Mouse (Mus musculus): ENCODE data around the gene Pitx2.

The Pitx2 gene

GRCm38 (mm10) chr3:129199609-129200500 is at the start of gene Pitx2:
Gene Pitx2, plus strand, starts transcription at chr3:129199878.
- ChIA-PET CTCF (interaction anchor here in 1 of 4 experiments (1.3 kb wide), 1 partner anchor 851 kb away, joined by 3 read pairs; no protein-coding TSS in a partner anchor), POLR2A (interaction anchor here in 2 of 4 experiments (1.0 to 2.0 kb wide), 5 partner anchors 9 to 25 kb away, joined by 3 to 6 read pairs (median 3); no protein-coding TSS in a partner anchor)

GRCm38 (mm10) chr3:129150001-129150400 is 49.7 kb upstream of the Pitx2 start:
- ChIA-PET POLR2A (no interaction called here), CTCF (interaction anchor here in 1 of 4 experiments (0.5 kb wide), 1 partner anchor 1308 kb away, joined by 3 read pairs; no protein-coding TSS in a partner anchor)

GRCm38 (mm10) chr3:129151096-129151685 is 48.5 kb upstream of the Pitx2 start:
- POLR2A ChIA-PET, result no interaction called here
- CTCF ChIA-PET, result no interaction called here

- POLR2A ChIA-PET, result interaction anchor here in 1 of 4 experiments (1.6 kb wide), 1 partner anchor 10 kb away, joined by 3 read pairs; no protein-coding TSS in a partner anchor
- CTCF ChIA-PET, result no interaction called here
Measured at GRCm38 (mm10) chr3:129158812-129159370, 40.8 kb upstream of the Pitx2 start.

GRCm38 (mm10) chr3:129161333-129162035 is 38.2 kb upstream of the Pitx2 start:
- POLR2A ChIA-PET, result no interaction called here
- CTCF ChIA-PET, result no interaction called here

- ChIA-PET POLR2A (interaction anchor here in 1 of 4 experiments (0.5 kb wide), 1 partner anchor 1183 kb away, joined by 3 read pairs; no protein-coding TSS in a partner anchor), CTCF (no interaction called here)
Measured at GRCm38 (mm10) chr3:129164246-129164645, 35.4 kb upstream of the Pitx2 start.

GRCm38 (mm10) chr3:129165715-129166114 is 34.0 kb upstream of the Pitx2 start:
- ChIA-PET CTCF (interaction anchor here in 1 of 4 experiments (0.7 kb wide), 1 partner anchor 37 kb away, joined by 3 read pairs; no protein-coding TSS in a partner anchor), POLR2A (no interaction called here)

GRCm38 (mm10) chr3:129166684-129167083 is 33.0 kb upstream of the Pitx2 start:
- POLR2A ChIA-PET, result no interaction called here
- CTCF ChIA-PET, result no interaction called here

GRCm38 (mm10) chr3:129170416-129170815 is 29.3 kb upstream of the Pitx2 start:
- ChIA-PET POLR2A (no interaction called here), CTCF (no interaction called here)

GRCm38 (mm10) chr3:129171789-129172188 is 27.9 kb upstream of the Pitx2 start:
- POLR2A ChIA-PET, result no interaction called here
- CTCF ChIA-PET, result no interaction called here

GRCm38 (mm10) chr3:129194436-129194835 is 5.2 kb upstream of the Pitx2 start:
- ChIA-PET POLR2A (no interaction called here), CTCF (no interaction called here)

- CTCF ChIA-PET, result no interaction called here
- POLR2A ChIA-PET, result interaction anchor here in 1 of 4 experiments (2.5 kb wide), 1 partner anchor 30 kb away, joined by 7 read pairs; no protein-coding TSS in a partner anchor
Measured at GRCm38 (mm10) chr3:129195036-129195435, 4.6 kb upstream of the Pitx2 start.

- ChIA-PET POLR2A (interaction anchor here in 1 of 4 experiments (0.5 to 2.5 kb wide), 8 partner anchors 9 to 125 kb away, joined by 3 to 7 read pairs (median 4); no protein-coding TSS in a partner anchor), CTCF (interaction anchor here (0.5 to 1.7 kb wide), 7 partner anchors 9 to 1224 kb away, joined by 3 to 5 read pairs (median 3); no protein-coding TSS in a partner anchor)
Measured at GRCm38 (mm10) chr3:129195816-129196549, 3.7 kb upstream of the Pitx2 start.

GRCm38 (mm10) chr3:129196550-129196919 is 3.1 kb upstream of the Pitx2 start:
- POLR2A ChIA-PET, result interaction anchor here in 1 of 4 experiments (0.5 to 2.5 kb wide), 8 partner anchors 16 to 126 kb away, joined by 3 to 7 read pairs (median 4); no protein-coding TSS in a partner anchor
- CTCF ChIA-PET, result interaction anchor here (0.6 to 1.7 kb wide), 5 partner anchors 8 to 848 kb away, joined by 3 to 5 read pairs (median 3); no protein-coding TSS in a partner anchor

- ChIA-PET CTCF (interaction anchor here (0.6 to 1.7 kb wide), 4 partner anchors 8 to 848 kb away, joined by 3 to 5 read pairs (median 3); no protein-coding TSS in a partner anchor), POLR2A (interaction anchor here in 1 of 4 experiments (0.6 to 2.5 kb wide), 6 partner anchors 17 to 127 kb away, joined by 3 to 7 read pairs (median 4); no protein-coding TSS in a partner anchor)
Measured at GRCm38 (mm10) chr3:129197035-129197434, 2.6 kb upstream of the Pitx2 start.

- CTCF ChIA-PET, result interaction anchor here in 1 of 4 experiments (1.7 kb wide), 1 partner anchor 849 kb away, joined by 5 read pairs; no protein-coding TSS in a partner anchor
- POLR2A ChIA-PET, result interaction anchor here in 1 of 4 experiments (2.0 kb wide), 1 partner anchor 11 kb away, joined by 6 read pairs; no protein-coding TSS in a partner anchor
Measured at GRCm38 (mm10) chr3:129197786-129198626, 1.7 kb upstream of the Pitx2 start.

GRCm38 (mm10) chr3:129198627-129198903 is 1.1 kb upstream of the Pitx2 start:
- ChIA-PET CTCF (no interaction called here), POLR2A (interaction anchor here in 3 of 4 experiments (0.6 to 2.0 kb wide), 4 partner anchors 11 to 1646 kb away, joined by 3 to 6 read pairs (median 4); partner anchors contain the start of gene Larp7 (in 1 of the 3))

All from embryonic stem cell, embryonic (primary cell).